Mouse (Mus musculus) neural tube, embryonic 13.5 days (tissue): ENCODE measurements around the gene Cyp2c29. TPM values are rescaled to one million over a fixed set of nuclear protein-coding genes. Genes with fewer than 3 reads are reported as not detected.
"Not testable (repeated sequence)": the region's sequence is repeated elsewhere in the genome, so short reads cannot be mapped to it uniquely, and the experiment has no call there.

Experiments
- ATAC-seq: fragments of 200-750 bp; cut with Nextera tagmentation; 2 replicates; pipeline ENCODE4 v1.8.0; 2017; ENCODE audit warnings: low read depth, mild to moderate bottlenecking, moderate TSS enrichment, moderate library complexity
- H3K27ac ChIP-seq: fragments of 300-500 bp; sonication (generic); replicated peaks from 2 replicates; pipeline ENCODE4 v1.5.1; 2015; ENCODE audit warnings: moderate library complexity, mild to moderate bottlenecking, inconsistent platforms
- H3K27me3 ChIP-seq: fragments of 300-500 bp; sonication (generic); 2 replicates; pipeline ENCODE4 v1.6.1; 2015; ENCODE audit warnings: mild to moderate bottlenecking, inconsistent platforms
- H3K36me3 ChIP-seq: fragments of 300-500 bp; sonication (generic); 2 replicates; pipeline ENCODE4 v1.6.1; 2015; ENCODE audit warnings: mild to moderate bottlenecking, inconsistent platforms
- H3K4me1 ChIP-seq: fragments of 300-500 bp; sonication (generic); replicated peaks from 2 replicates; pipeline ENCODE4 v1.6.1; 2015; ENCODE audit warnings: inconsistent platforms
- H3K4me2 ChIP-seq: fragments of 300-500 bp; sonication (generic); 2 replicates; pipeline ENCODE4 v1.6.1; 2015; ENCODE audit warnings: inconsistent platforms, mild to moderate bottlenecking, moderate library complexity
- H3K4me3 ChIP-seq: fragments of 300-500 bp; sonication (generic); 2 replicates; pipeline ENCODE4 v1.5.1; 2015; ENCODE audit warnings: mild to moderate bottlenecking, inconsistent platforms
- H3K9ac ChIP-seq: fragments of 300-500 bp; sonication (generic); 2 replicates; pipeline ENCODE4 v1.6.1; 2015; ENCODE audit warnings: moderate library complexity, mild to moderate bottlenecking, inconsistent platforms
- H3K9me3 ChIP-seq: fragments of 300-500 bp; sonication (generic); 2 replicates; pipeline ENCODE4 v1.6.1; 2016; ENCODE audit warnings: inconsistent platforms
- WGBS: fragments of 180-500 bp; shearing (Covaris S2); methylation state at CpG from one replicate; pipeline ENCODE4 v1.1.7; 2015; 5-methylcytosine and 5-hydroxymethylcytosine counted together
- polyA plus RNA-seq: library from polyadenylated mRNA; unstranded; fragments of >200 nt; fragmentation: Nextera tagmentation; extraction: Ambion mirVana; gene quantifications from 2 replicates; pipeline ENCODE4 v1.2.1, GENCODE M21; 2015

Gene Cyp2c29
- polyA plus RNA-seq: not detected in 2 replicates

GRCm38 (mm10) chr19:39269105-39269504 is at the start of gene Cyp2c29:
Gene Cyp2c29 (plus strand): TSS chr19:39269405.
- ATAC-seq, H3K4me2 ChIP-seq, H3K27me3 ChIP-seq, H3K4me1 ChIP-seq, H3K4me3 ChIP-seq, H3K36me3 ChIP-seq, H3K27ac ChIP-seq, H3K9ac ChIP-seq, H3K9me3 ChIP-seq: not testable (repeated sequence)
- WGBS: no CpG with 5 or more reads among the region's 1 CpGs

GRCm38 (mm10) chr19:39267036-39267435 is 2.2 kb upstream of the Cyp2c29 start:
- H3K27me3 ChIP-seq, H3K4me2 ChIP-seq, H3K27ac ChIP-seq, H3K9ac ChIP-seq, H3K4me3 ChIP-seq, H3K9me3 ChIP-seq, H3K36me3 ChIP-seq, ATAC-seq, H3K4me1 ChIP-seq: not testable (repeated sequence)
- 69% methylated on average over 2 of the region's 2 CpGs for WGBS

DNA sequence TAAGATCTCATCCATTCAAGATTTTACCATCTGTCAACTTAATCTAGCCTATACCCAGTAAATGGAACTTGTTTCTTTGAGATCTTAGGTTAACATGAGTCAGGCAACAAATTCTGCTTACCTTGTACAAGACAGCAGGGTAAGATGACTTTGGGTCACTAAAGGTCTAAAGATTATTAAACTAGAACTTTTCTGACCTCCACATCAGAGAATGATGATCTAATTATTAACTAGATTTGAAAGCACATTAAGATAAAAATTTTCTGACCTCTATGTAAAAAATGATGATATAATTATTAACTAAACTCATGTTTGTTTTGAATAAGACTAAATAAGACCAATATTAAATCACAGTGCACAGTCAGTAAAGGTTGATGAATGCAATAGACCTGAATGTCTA is 13.6 kb downstream of the Cyp2c29 start:
- Histone ChIP-seq H3K9me3 (peaks cover 14% of the 10 kb centered on the region; the same call in 1 of the 2 replicates), H3K4me3 (no peak overlapping the region), H3K9ac (no peak overlapping the region), H3K4me2 (no peak overlapping the region), H3K27ac (no peak overlapping the region), H3K36me3 (no peaks in the 10 kb centered on the region), H3K27me3 (no peaks in the 10 kb centered on the region), H3K4me1 (no peaks in the 10 kb centered on the region)
- no peak for ATAC-seq

DNA sequence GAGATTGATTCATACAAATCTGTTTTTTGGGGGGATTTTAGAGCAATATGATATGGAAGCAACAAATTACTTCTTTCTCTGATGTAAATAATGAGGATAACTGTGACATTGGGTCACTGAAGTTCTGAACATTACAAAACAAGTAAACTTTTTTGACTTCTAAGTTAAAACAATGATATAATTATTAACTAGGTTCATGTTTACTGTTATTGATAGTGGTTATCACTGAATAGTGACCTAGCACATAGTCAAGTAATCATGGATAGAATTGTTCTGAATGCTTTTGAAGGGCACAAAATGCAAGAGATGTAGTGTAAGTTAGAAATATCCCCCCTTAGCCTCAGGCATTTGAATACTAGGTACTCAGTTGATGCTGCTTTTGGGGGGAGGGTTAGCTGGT is 16.4 kb downstream of the Cyp2c29 start:
- H3K36me3 ChIP-seq: no peaks in the 10 kb centered on the region
- H3K27ac ChIP-seq: no peak overlapping the region
- no peaks in the 10 kb centered on the region for H3K27me3 ChIP-seq
- H3K4me3 ChIP-seq: no peak overlapping the region
- peaks cover 21% of the 10 kb centered on the region; the same call in 1 of the 2 replicates for H3K9me3 ChIP-seq
- no peak overlapping the region for H3K4me2 ChIP-seq
- no peak for ATAC-seq
- no peak overlapping the region for H3K9ac ChIP-seq
- H3K4me1 ChIP-seq: no peaks in the 10 kb centered on the region

DNA sequence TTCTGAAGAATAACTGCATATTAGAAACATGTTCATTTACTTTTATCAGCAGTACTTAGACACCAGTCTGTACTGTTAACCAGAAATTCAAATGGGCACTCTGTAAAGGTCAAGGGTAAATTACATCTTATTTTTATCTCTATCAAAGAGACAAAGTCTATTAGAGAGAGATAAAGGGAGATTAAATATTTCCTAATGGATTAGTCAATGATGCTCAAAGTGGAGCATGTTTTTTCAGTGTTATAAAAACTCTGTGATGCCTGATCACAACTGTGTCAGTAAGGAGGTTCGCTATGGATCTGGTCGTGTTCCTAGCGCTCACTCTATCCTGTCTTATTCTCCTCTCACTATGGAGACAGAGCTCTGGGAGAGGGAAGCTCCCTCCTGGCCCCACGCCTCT is 17.6 kb downstream of the Cyp2c29 start:
- Histone ChIP-seq H3K4me2 (no peak overlapping the region), H3K36me3 (no peaks in the 10 kb centered on the region), H3K9me3 (peaks cover 16% of the 10 kb centered on the region; the same call in 1 of the 2 replicates), H3K27ac (no peak overlapping the region), H3K4me1 (no peaks in the 10 kb centered on the region), H3K4me3 (no peak overlapping the region), H3K9ac (no peak overlapping the region), H3K27me3 (no peaks in the 10 kb centered on the region)
- ATAC-seq: no peak
- WGBS: 73% methylated on average over 4 of the region's 4 CpGs

- Histone ChIP-seq H3K9ac (no peak overlapping the region), H3K36me3 (no peaks in the 10 kb centered on the region), H3K4me3 (no peak overlapping the region), H3K4me2 (no peak overlapping the region), H3K27me3 (no peaks in the 10 kb centered on the region), H3K27ac (no peak overlapping the region), H3K9me3 (peaks cover 17% of the 10 kb centered on the region), H3K4me1 (no peaks in the 10 kb centered on the region)
- no peak for ATAC-seq
- WGBS: 69% methylated on average over 3 of the region's 3 CpGs
These were observed 19.8 kb downstream of the Cyp2c29 start for GRCm38 (mm10) chr19:39288978-39289377.

Other genes with a start within 250 kb of the Cyp2c29 start
- 0.13 TPM in 1 of 2 replicates, not detected in the other for gene Cyp2c65, start 208.4 kb upstream of the Cyp2c29 start, polyA plus RNA-seq
- gene Cyp2c66, start 155.5 kb upstream of the Cyp2c29 start, polyA plus RNA-seq: not detected in 2 replicates
- gene Cyp2c38, start 193.7 kb downstream of the Cyp2c29 start, polyA plus RNA-seq: not detected in 2 replicates
- gene Cyp2c39, start 241.5 kb downstream of the Cyp2c29 start, polyA plus RNA-seq: not detected in 2 replicates